Mouse (Mus musculus) megakaryocyte progenitor cell, adult 5-6 weeks (primary cell): ENCODE data around the gene Emc8. TPM values are rescaled to one million over a fixed set of nuclear protein-coding genes. Genes with fewer than 3 reads are reported as not detected.

Experiments
- ATAC-seq: replicated peaks from 2 replicates; pipeline ENCODE4 v1.8.0; 2016; ENCODE audit warnings: mild to moderate bottlenecking, moderate TSS enrichment, inconsistent platforms; ENCODE audit not compliant: poor library complexity
- total RNA-seq, 2 experiments: library from RNA; stranded (forward) in 1 of 2; stranded (reverse) in 1 of 2; fragments of 157-497, 149-512 nt in 1 of 2; fragments of 200-1000 nt in 1 of 2; gene quantifications; 2 replicates each; pipeline versions ENCODE4 v1.2.3 to v1.2.4; 2015 to 2017

The Emc8 gene
- total RNA-seq, 2 experiments from 2014 or later, result 56.3 to 63.9 TPM

- peak; percentile 96 for ATAC-seq
These were observed 60.5 kb downstream of the Emc8 start for GRCm38 (mm10) chr8:120607885-120608284.

GRCm38 (mm10) chr8:120607460-120607859 lies 60.9 kb downstream of the Emc8 start:
- peak; percentile 38; the same call in 1 of the 2 replicates for ATAC-seq

Other genes starting within 250 kb of the Emc8 start
- 65.9 and 67.1 TPM in 2 replicates for gene Gins2, start 79.3 kb downstream of the Emc8 start, total RNA-seq (2015)
- 28.1 and 47.1 TPM in 2 replicates for gene Gins2, start 79.3 kb downstream of the Emc8 start, total RNA-seq (2017)
- gene 1190005I06Rik, start 20.9 kb downstream of the Emc8 start, total RNA-seq (2015), result 0.78 and 1.1 TPM in 2 replicates
- gene 1190005I06Rik, start 20.9 kb downstream of the Emc8 start, total RNA-seq (2017), result not detected in 2 replicates
- gene Gm27021, start 494 bp downstream of the Emc8 start, total RNA-seq (2015), result not detected in 2 replicates
- not detected in 2 replicates for gene Gm27021, start 494 bp downstream of the Emc8 start, total RNA-seq (2017)
- gene Cox4i1, start 351 bp downstream of the Emc8 start, total RNA-seq (2015), result 731 and 787 TPM in 2 replicates
- gene Cox4i1, start 351 bp downstream of the Emc8 start, total RNA-seq (2017), result 392 and 475 TPM in 2 replicates
- gene Irf8, start 67.8 kb upstream of the Emc8 start, total RNA-seq (2015), result 80.9 and 119 TPM in 2 replicates
- gene Irf8, start 67.8 kb upstream of the Emc8 start, total RNA-seq (2017), result 154 and 205 TPM in 2 replicates